Mouse (Mus musculus) neural tube, embryonic 14.5 days (tissue): ENCODE results near the gene Pik3ap1. TPM values are rescaled to one million over a fixed set of nuclear protein-coding genes. Genes with fewer than 3 reads are reported as not detected.

Experiments used
- ATAC-seq: fragments of 200-750 bp; cut with Nextera tagmentation; 2 replicates; pipeline ENCODE4 v1.8.0; 2017; ENCODE audit warnings: low read depth, mild to moderate bottlenecking, moderate TSS enrichment, moderate library complexity
- H3K27ac ChIP-seq: fragments of 300-500 bp; sonication (generic); 2 replicates; pipeline ENCODE4 v1.5.1; 2014; ENCODE audit warnings: low read depth, mild to moderate bottlenecking, control low read depth, low read length, moderate library complexity, mixed read lengths
- H3K27me3 ChIP-seq: fragments of 300-500 bp; sonication (generic); 2 replicates; pipeline ENCODE4 v1.6.1; 2014; ENCODE audit warnings: low read length; ENCODE audit not compliant: control insufficient read depth, insufficient read depth
- H3K36me3 ChIP-seq: fragments of 300-500 bp; sonication (generic); 2 replicates; pipeline ENCODE4 v1.6.1; 2014; ENCODE audit warnings: low read length, mixed read lengths; ENCODE audit not compliant: control insufficient read depth, insufficient read depth
- H3K4me1 ChIP-seq: fragments of 300-500 bp; sonication (generic); 2 replicates; pipeline ENCODE4 v1.6.1; 2014; ENCODE audit warnings: low read length; ENCODE audit not compliant: control insufficient read depth, insufficient read depth
- H3K4me2 ChIP-seq: fragments of 300-500 bp; sonication (generic); 2 replicates; pipeline ENCODE4 v1.6.1; 2014; ENCODE audit warnings: mild to moderate bottlenecking, low read depth, low read length, control low read depth
- H3K4me3 ChIP-seq: fragments of 300-500 bp; sonication (generic); 2 replicates; pipeline ENCODE4 v1.5.1; 2014; ENCODE audit warnings: low read depth, low read length, control low read depth, mixed read lengths
- H3K9ac ChIP-seq: fragments of 300-500 bp; sonication (generic); replicated peaks from 2 replicates; pipeline ENCODE4 v1.6.1; 2014; ENCODE audit warnings: low read depth, mild to moderate bottlenecking, control low read depth, low read length, mixed read lengths
- H3K9me3 ChIP-seq: fragments of 300-500 bp; sonication (generic); 2 replicates; pipeline ENCODE4 v1.6.1; 2016; ENCODE audit warnings: low read length; ENCODE audit not compliant: control insufficient read depth
- WGBS: fragments of 180-500 bp; shearing (Covaris S2); extraction: QIAGEN DNeasy Blood & Tissue Kit; methylation state at CpG from one replicate; pipeline ENCODE4 v1.1.7; 2014; 5-methylcytosine and 5-hydroxymethylcytosine counted together
- polyA plus RNA-seq: library from polyadenylated mRNA; unstranded; fragments of >200 nt; fragmentation: Nextera tagmentation; extraction: Ambion mirVana; gene quantifications from 2 replicates; pipeline ENCODE4 v1.2.1, GENCODE M21; 2014

Gene Pik3ap1
- polyA plus RNA-seq, 1 experiment from 2014 or later: 0.88 TPM

- Histone ChIP-seq H3K9me3 (no peaks in the 10 kb centered on the region), H3K27me3 (no peaks in the 10 kb centered on the region), H3K4me1 (peaks cover 3% of the 10 kb centered on the region; the same call in 1 of the 2 replicates), H3K4me2 (no peak overlapping the region), H3K27ac (no peak overlapping the region), H3K36me3 (no peaks in the 10 kb centered on the region), H3K9ac (no peak overlapping the region), H3K4me3 (no peak overlapping the region)
- no peak for ATAC-seq
- WGBS: 86% methylated on average over 5 of the region's 5 CpGs
Measured at GRCm38 (mm10) chr19:41282718-41283117, 102.2 kb downstream of the Pik3ap1 start.

GRCm38 (mm10) chr19:41282216-41282615 lies 102.7 kb downstream of the Pik3ap1 start:
- WGBS: 90% methylated on average over 4 of the region's 4 CpGs
- Histone ChIP-seq H3K36me3 (no peaks in the 10 kb centered on the region), H3K9me3 (no peaks in the 10 kb centered on the region), H3K4me1 (peaks cover 3% of the 10 kb centered on the region; the same call in 1 of the 2 replicates), H3K4me3 (no peak overlapping the region), H3K27me3 (no peaks in the 10 kb centered on the region), H3K27ac (no peak overlapping the region), H3K4me2 (no peak overlapping the region), H3K9ac (no peak overlapping the region)
- ATAC-seq: no peak

GRCm38 (mm10) chr19:41279724-41280244 lies 105.1 kb downstream of the Pik3ap1 start:
- 66% methylated on average over 8 of the region's 8 CpGs for WGBS

GRCm38 (mm10) chr19:41278606-41279005 lies 106.3 kb downstream of the Pik3ap1 start:
- H3K27me3 ChIP-seq: no peaks in the 10 kb centered on the region
- H3K27ac ChIP-seq: no peak overlapping the region
- no peak overlapping the region for H3K4me3 ChIP-seq
- no peak overlapping the region for H3K9ac ChIP-seq
- ATAC-seq: no peak
- WGBS: 84% methylated on average over 7 of the region's 7 CpGs
- no peak overlapping the region for H3K4me2 ChIP-seq
- H3K4me1 ChIP-seq: no peaks in the 10 kb centered on the region
- no peaks in the 10 kb centered on the region for H3K9me3 ChIP-seq
- no peaks in the 10 kb centered on the region for H3K36me3 ChIP-seq

More at GRCm38 (mm10) chr19:41279724-41280244, 105.1 kb downstream of the Pik3ap1 start:
- Histone ChIP-seq H3K36me3 (no peaks in the 10 kb centered on the region), H3K4me3 (no peak overlapping the region), H3K4me2 (no peak overlapping the region), H3K4me1 (peaks cover 3% of the 10 kb centered on the region; the same call in 1 of the 2 replicates), H3K9ac (no peak overlapping the region), H3K9me3 (no peaks in the 10 kb centered on the region), H3K27me3 (no peaks in the 10 kb centered on the region), H3K27ac (no peak overlapping the region)
- ATAC-seq: no peak

- H3K27me3 ChIP-seq: no peaks in the 10 kb centered on the region
- no peaks in the 10 kb centered on the region for H3K36me3 ChIP-seq
- H3K9me3 ChIP-seq: no peaks in the 10 kb centered on the region
- H3K4me3 ChIP-seq: no peak overlapping the region
- WGBS: 59% methylated on average over 3 of the region's 3 CpGs
- H3K4me2 ChIP-seq: no peak overlapping the region
- ATAC-seq: no peak
- no peak overlapping the region for H3K27ac ChIP-seq
- no peaks in the 10 kb centered on the region for H3K4me1 ChIP-seq
- H3K9ac ChIP-seq: no peak overlapping the region
Measured at GRCm38 (mm10) chr19:41275588-41275987, 109.3 kb downstream of the Pik3ap1 start.

GRCm38 (mm10) chr19:41270906-41271305 lies 114.0 kb downstream of the Pik3ap1 start:
- H3K9me3 ChIP-seq: no peaks in the 10 kb centered on the region
- no peaks in the 10 kb centered on the region for H3K27me3 ChIP-seq
- no peak overlapping the region for H3K27ac ChIP-seq
- H3K4me3 ChIP-seq: no peak overlapping the region
- 63% methylated on average over 7 of the region's 7 CpGs for WGBS
- no peaks in the 10 kb centered on the region for H3K36me3 ChIP-seq
- H3K9ac ChIP-seq: no peak overlapping the region
- no peaks in the 10 kb centered on the region for H3K4me1 ChIP-seq
- ATAC-seq: no peak
- no peak overlapping the region for H3K4me2 ChIP-seq

- H3K9ac ChIP-seq: no peak overlapping the region
- 61% methylated on average over 9 of the region's 9 CpGs for WGBS
Measured at GRCm38 (mm10) chr19:41270151-41270727, 114.7 kb downstream of the Pik3ap1 start.

GRCm38 (mm10) chr19:41266251-41266901 lies 118.5 kb downstream of the Pik3ap1 start:
- WGBS: 61% methylated on average over 8 of the region's 8 CpGs
- Histone ChIP-seq H3K36me3 (no peaks in the 10 kb centered on the region), H3K4me3 (no peak overlapping the region), H3K27ac (no peak overlapping the region), H3K9ac (no peak overlapping the region), H3K9me3 (no peaks in the 10 kb centered on the region), H3K27me3 (no peaks in the 10 kb centered on the region), H3K4me1 (peaks cover 11% of the 10 kb centered on the region; the same call in 1 of the 2 replicates), H3K4me2 (no peak overlapping the region)
- no peak for ATAC-seq

More at GRCm38 (mm10) chr19:41270151-41270727, 114.7 kb downstream of the Pik3ap1 start:
- Histone ChIP-seq H3K4me1 (no peaks in the 10 kb centered on the region), H3K9me3 (no peaks in the 10 kb centered on the region), H3K27ac (no peak overlapping the region), H3K36me3 (no peaks in the 10 kb centered on the region), H3K4me2 (no peak overlapping the region), H3K27me3 (no peaks in the 10 kb centered on the region), H3K4me3 (no peak overlapping the region)
- ATAC-seq: no peak

GRCm38 (mm10) chr19:41264331-41264799 lies 120.5 kb downstream of the Pik3ap1 start:
- H3K9ac ChIP-seq: peak overlapping the region; percentile 95
- peak overlapping the region; percentile 80 for H3K4me2 ChIP-seq
- no peaks in the 10 kb centered on the region for H3K36me3 ChIP-seq
- H3K4me1 ChIP-seq: peaks cover 16% of the 10 kb centered on the region; the same call in 1 of the 2 replicates
- H3K9me3 ChIP-seq: no peaks in the 10 kb centered on the region
- 39% methylated on average over 13 of the region's 13 CpGs for WGBS
- peak overlapping the region; percentile 97 for H3K27ac ChIP-seq
- ATAC-seq: no peak; the same call in 1 of the 2 replicates
- no peaks in the 10 kb centered on the region for H3K27me3 ChIP-seq
- H3K4me3 ChIP-seq: peak overlapping the region; percentile 94
